Mouse (Mus musculus) thymus, adult 2 months (tissue): ENCODE data around the gene Lamtor2. TPM values are rescaled to one million over a fixed set of nuclear protein-coding genes. Genes with fewer than 3 reads are reported as not detected.

Source experiments
- DNase-seq: peaks from one replicate; pipeline ENCODE4 v3.0.0; 2021
- H3K27ac ChIP-seq: fragments of 200-500 bp; 2 replicates; pipeline ENCODE4 v1.5.1; 2012; ENCODE audit warnings: low read length, control low read depth; ENCODE audit not compliant: control insufficient read depth, insufficient read depth
- H3K27me3 ChIP-seq: fragments of 200-500 bp; 2 replicates; pipeline ENCODE4 v1.6.1; 2012; ENCODE audit warnings: mild to moderate bottlenecking, low read length, moderate library complexity, mixed read lengths; ENCODE audit not compliant: control insufficient read depth, insufficient read depth
- H3K36me3 ChIP-seq: fragments of 200-500 bp; 2 replicates; pipeline ENCODE4 v1.6.1; 2012; ENCODE audit warnings: mild to moderate bottlenecking, low read length, moderate library complexity; ENCODE audit not compliant: control insufficient read depth, insufficient read depth
- H3K4me1 ChIP-seq: fragments of 200-500 bp; replicated peaks from 2 replicates; pipeline ENCODE4 v1.6.1; 2012; ENCODE audit warnings: low read length; ENCODE audit not compliant: control insufficient read depth, insufficient read depth
- H3K4me3 ChIP-seq: fragments of 200-500 bp; 2 replicates; pipeline ENCODE4 v1.5.1; 2012; ENCODE audit warnings: mild to moderate bottlenecking, low read length, control low read depth, moderate library complexity; ENCODE audit not compliant: control insufficient read depth, insufficient read depth
- CTCF ChIP-seq: fragments of 200-500 bp; IDR thresholded peaks from 2 replicates; pipeline ENCODE4 v1.5.1; 2012; ENCODE audit warnings: mild to moderate bottlenecking, control low read depth, low read length, moderate library complexity, borderline replicate concordance; ENCODE audit not compliant: control insufficient read depth, poor library complexity, insufficient read depth; ENCODE audit errors: extremely low read depth
- POLR2A ChIP-seq: fragments of 200-500 bp; IDR thresholded peaks from 2 replicates; pipeline ENCODE4 v1.6.1; 2012; ENCODE audit warnings: mild to moderate bottlenecking, low read length, control low read depth, moderate library complexity; ENCODE audit not compliant: control insufficient read depth, poor library complexity, insufficient read depth; ENCODE audit errors: extremely low read depth
- WGBS: fragments of 180-500 bp; shearing (Covaris S2); methylation state at CpG from one replicate; pipeline ENCODE4 v1.1.7; 2018; 5-methylcytosine and 5-hydroxymethylcytosine counted together
- polyA plus RNA-seq: library from polyadenylated mRNA; depleted of rRNA; stranded (reverse); fragments of >200 nt; gene quantifications from 2 replicates; pipeline ENCODE4 v1.2.3, GENCODE M21; 2012

The Lamtor2 gene
- polyA plus RNA-seq, 1 experiment = 141 TPM

GRCm38 (mm10) chr3:88575540-88575939 is 22.7 kb upstream of the Lamtor2 start, which contains the start of gene Ssr2:
Gene Ssr2, plus strand, starts transcription at chr3:88575876.
- WGBS = 91% methylated on average over 3 of the region's 3 CpGs
- Histone ChIP-seq H3K27me3 (no peaks in the 10 kb centered on the region), H3K4me3 (no peak within 1 kb of the TSS), H3K4me1 (peaks cover 5% of the 10 kb centered on the region), H3K36me3 (no peaks in the 10 kb centered on the region), H3K27ac (no peak within 1 kb of the TSS)
- no peak for TF ChIP-seq POLR2A
- TF ChIP-seq CTCF = no peak
- no peak for DNase-seq

- H3K36me3 ChIP-seq = peaks cover 6% of the 10 kb centered on the region
- no peak overlapping the region for H3K27ac ChIP-seq
- H3K27me3 ChIP-seq = no peaks in the 10 kb centered on the region
- H3K4me1 ChIP-seq = no peaks in the 10 kb centered on the region
- 92% methylated on average over 2 of the region's 2 CpGs for WGBS
- no peak for TF ChIP-seq CTCF
- no peak for TF ChIP-seq POLR2A
- no peak for DNase-seq
- H3K4me3 ChIP-seq = no peak overlapping the region
These were observed 20.9 kb upstream of the Lamtor2 start for GRCm38 (mm10) chr3:88573810-88574209.

GRCm38 (mm10) chr3:88572835-88573234 is 20.0 kb upstream of the Lamtor2 start:
- WGBS = 94% methylated on average over 2 of the region's 2 CpGs

GRCm38 (mm10) chr3:88571856-88572255 is 19.0 kb upstream of the Lamtor2 start:
- Histone ChIP-seq H3K36me3 (peaks cover 22% of the 10 kb centered on the region), H3K27ac (no peak overlapping the region), H3K4me1 (no peaks in the 10 kb centered on the region), H3K27me3 (no peaks in the 10 kb centered on the region), H3K4me3 (no peak overlapping the region)
- WGBS = 93% methylated on average over 1 of the region's 1 CpGs
- DNase-seq = no peak
- no peak for TF ChIP-seq CTCF
- no peak for TF ChIP-seq POLR2A

More at GRCm38 (mm10) chr3:88572835-88573234, 20.0 kb upstream of the Lamtor2 start:
- Histone ChIP-seq H3K4me3 (no peak overlapping the region), H3K4me1 (no peaks in the 10 kb centered on the region), H3K36me3 (peaks cover 16% of the 10 kb centered on the region), H3K27ac (no peak overlapping the region), H3K27me3 (no peaks in the 10 kb centered on the region)
- TF ChIP-seq POLR2A (no peak), CTCF (no peak)
- DNase-seq = no peak

DNA sequence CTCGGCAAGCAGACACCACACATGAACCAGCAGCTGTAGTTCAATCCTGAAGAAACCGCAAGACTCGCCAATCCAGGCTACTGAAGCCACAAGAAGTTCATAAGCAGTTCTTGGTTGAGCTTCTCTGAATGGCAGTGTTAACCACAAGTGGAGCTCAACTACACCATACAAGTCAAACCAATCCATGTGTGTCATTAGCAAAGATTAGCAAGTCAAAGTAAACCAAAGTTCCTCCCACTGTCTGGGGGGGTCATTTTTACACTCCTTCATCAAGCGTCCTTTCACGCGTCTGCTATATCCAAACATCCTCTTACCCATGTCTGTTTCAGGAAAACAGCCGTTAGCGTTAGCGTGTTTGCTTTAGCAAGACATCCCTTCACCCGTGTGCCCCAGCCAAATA is 17.5 kb upstream of the Lamtor2 start:
- no peaks in the 10 kb centered on the region for H3K4me1 ChIP-seq
- 94% methylated on average over 10 of the region's 10 CpGs for WGBS

DNA sequence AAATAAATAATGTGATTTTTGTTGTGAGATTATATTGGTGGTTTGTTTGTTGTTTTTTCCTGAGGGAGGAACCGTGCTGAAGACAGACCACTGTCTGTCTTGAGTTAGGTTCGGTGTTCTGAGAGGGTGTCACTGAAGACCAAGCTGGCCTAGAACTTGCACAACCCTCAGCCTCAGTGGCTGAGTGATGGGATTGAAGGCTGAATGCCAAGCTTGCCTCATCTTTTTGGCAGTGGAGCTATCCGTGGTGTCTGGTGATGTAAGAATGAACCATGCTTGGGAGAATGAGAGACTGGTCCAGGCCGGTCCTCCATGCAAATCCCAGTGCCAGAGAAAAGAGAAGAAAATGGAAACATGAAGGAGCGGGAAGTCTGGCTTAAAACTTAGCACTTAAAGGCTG is 16.8 kb upstream of the Lamtor2 start:
- WGBS = 95% methylated on average over 5 of the region's 5 CpGs
- no peak overlapping the region for H3K27ac ChIP-seq

More for the DNA sequence above, 17.5 kb upstream of the Lamtor2 start:
- no peak for TF ChIP-seq POLR2A
- no peak for TF ChIP-seq CTCF
- DNase-seq = no peak
- Histone ChIP-seq H3K36me3 (peaks cover 35% of the 10 kb centered on the region), H3K4me3 (no peak overlapping the region), H3K27me3 (no peaks in the 10 kb centered on the region), H3K27ac (no peak overlapping the region)

GRCm38 (mm10) chr3:88569093-88569492 is 16.2 kb upstream of the Lamtor2 start:
- H3K27ac ChIP-seq = no peak overlapping the region
- H3K27me3 ChIP-seq = no peaks in the 10 kb centered on the region
- 95% methylated on average over 2 of the region's 2 CpGs for WGBS
- peaks cover 45% of the 10 kb centered on the region for H3K36me3 ChIP-seq
- H3K4me1 ChIP-seq = no peaks in the 10 kb centered on the region
- H3K4me3 ChIP-seq = no peak overlapping the region
- TF ChIP-seq CTCF (no peak), POLR2A (no peak)
- no peak for DNase-seq

More for the DNA sequence above, 16.8 kb upstream of the Lamtor2 start:
- TF ChIP-seq POLR2A = no peak
- no peak for TF ChIP-seq CTCF
- Histone ChIP-seq H3K36me3 (peaks cover 42% of the 10 kb centered on the region), H3K27me3 (no peaks in the 10 kb centered on the region), H3K4me1 (no peaks in the 10 kb centered on the region), H3K4me3 (no peak overlapping the region)
- DNase-seq = no peak
